Mouse (Mus musculus) gastrocnemius, adult 2 months (tissue): ENCODE results near the gene Rbbp4. TPM values are rescaled to one million over a fixed set of nuclear protein-coding genes. Genes with fewer than 3 reads are reported as not detected.
A peak's percentile ranks its signal among the peaks of the same experiment; 100 is the strongest.

Source experiments
- DNase-seq: peaks from one replicate; pipeline ENCODE4 v3.0.0; 2022
- H3K27ac ChIP-seq: fragments of 200-600 bp; 2 replicates; pipeline ENCODE4 v1.8.1; 2022; ENCODE audit warnings: mild to moderate bottlenecking
- H3K4me3 ChIP-seq: fragments of 200-600 bp; 2 replicates; pipeline ENCODE4 v1.8.1; 2022; ENCODE audit warnings: mild to moderate bottlenecking, moderate library complexity
- CTCF ChIP-seq: fragments of 200-600 bp; IDR thresholded peaks from 2 replicates; pipeline ENCODE4 v1.8.1; 2022; ENCODE audit warnings: antibody characterized with exemption, mild to moderate bottlenecking, moderate library complexity
- intact Hi-C: fragments of 180-260 bp; cut with DNase I; formaldehyde crosslinking; loops from one replicate; pipeline ENCODE4 v1.15.1; 2025
- total RNA-seq, 2 experiments: library from RNA; stranded (reverse); gene quantifications; 2 replicates each; pipeline ENCODE4 v1.2.3; 2021

Gene Rbbp4
- total RNA-seq, 2 experiments from 2014 or later: 38.5 to 46.9 TPM

- Histone ChIP-seq H3K27ac (peak overlapping the region; percentile 51; the same call in 1 of the 2 replicates), H3K4me3 (no peak overlapping the region)
- peak; percentile 32 for DNase-seq
- intact Hi-C loops: no loop called here
- TF ChIP-seq CTCF: no peak
Measured at GRCm38 (mm10) chr4:129303816-129304215, 31.4 kb downstream of the Rbbp4 start.

GRCm38 (mm10) chr4:129303401-129303800 lies 31.8 kb downstream of the Rbbp4 start:
- H3K27ac ChIP-seq: peak overlapping the region; percentile 51; the same call in 1 of the 2 replicates
- TF ChIP-seq CTCF: no peak
- intact Hi-C loops: no loop called here
- no peak for DNase-seq
- no peak overlapping the region for H3K4me3 ChIP-seq

GRCm38 (mm10) chr4:129299121-129299520 lies 36.0 kb downstream of the Rbbp4 start:
- intact Hi-C loops: no loop called here
- no peak overlapping the region for H3K4me3 ChIP-seq
- no peak for TF ChIP-seq CTCF
- peak overlapping the region; percentile 86 for H3K27ac ChIP-seq
- DNase-seq: peak; percentile 62

DNA sequence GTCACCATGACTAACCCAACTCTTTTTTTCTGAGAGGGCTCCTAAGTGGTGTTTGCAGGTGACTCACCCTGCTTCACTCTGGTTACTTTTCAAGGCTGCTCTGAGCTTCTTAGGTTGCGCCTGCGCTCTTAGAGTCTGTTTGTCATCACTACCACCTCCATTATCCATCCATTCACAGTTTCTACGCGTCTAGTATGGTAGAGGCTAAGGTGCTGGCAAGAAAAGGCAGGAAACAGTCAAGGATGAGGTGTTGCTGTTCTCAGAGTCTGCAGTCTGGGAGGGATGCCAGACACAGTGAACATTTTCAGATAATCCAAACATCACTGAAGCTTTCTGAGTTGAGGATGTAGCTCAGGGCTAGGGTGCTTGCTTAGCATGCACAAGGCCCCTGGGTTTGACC lies 37.4 kb downstream of the Rbbp4 start:
- no peak for TF ChIP-seq CTCF
- intact Hi-C loops: no loop called here
- no peak for DNase-seq
- no peak overlapping the region for H3K4me3 ChIP-seq
- H3K27ac ChIP-seq: peak overlapping the region; percentile 86

DNA sequence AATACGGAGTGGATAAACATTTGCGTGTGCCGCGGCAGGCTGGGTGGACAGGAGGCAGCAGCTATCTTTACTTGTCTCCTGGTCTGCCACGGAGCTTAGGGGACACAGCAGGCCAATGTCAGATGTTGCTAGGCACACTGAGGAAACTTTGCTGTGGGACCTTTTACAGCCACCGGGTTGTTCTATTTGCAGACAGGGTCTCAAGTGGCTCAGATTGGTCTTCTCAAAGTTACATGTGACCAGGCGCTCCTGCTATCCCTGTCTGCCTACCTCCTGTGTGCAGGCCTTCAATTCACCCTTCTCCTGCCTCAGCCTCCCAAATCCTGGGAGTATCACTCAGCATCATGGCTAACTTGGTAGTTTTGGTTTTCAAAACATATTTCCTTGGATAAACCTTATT lies 39.1 kb downstream of the Rbbp4 start:
- DNase-seq: peak; percentile 36
- intact Hi-C loops: no loop called here
- Histone ChIP-seq H3K27ac (peak overlapping the region; percentile 81), H3K4me3 (peak overlapping the region; percentile 30)
- no peak for TF ChIP-seq CTCF

- Histone ChIP-seq H3K27ac (peak overlapping the region; percentile 81), H3K4me3 (peak overlapping the region; percentile 30; the same call in 1 of the 2 replicates)
- intact Hi-C loops: no loop called here
- no peak for TF ChIP-seq CTCF
- DNase-seq: no peak
Measured at GRCm38 (mm10) chr4:129295188-129295587, 40.0 kb downstream of the Rbbp4 start.

GRCm38 (mm10) chr4:129293702-129294101 lies 41.5 kb downstream of the Rbbp4 start:
- no peak for TF ChIP-seq CTCF
- no peak for DNase-seq
- no peak overlapping the region for H3K4me3 ChIP-seq

GRCm38 (mm10) chr4:129292831-129293230 lies 42.3 kb downstream of the Rbbp4 start:
- intact Hi-C loops: no loop called here
- Histone ChIP-seq H3K4me3 (no peak overlapping the region), H3K27ac (no peak overlapping the region)
- TF ChIP-seq CTCF: no peak
- DNase-seq: no peak

More at GRCm38 (mm10) chr4:129293702-129294101, 41.5 kb downstream of the Rbbp4 start:
- H3K27ac ChIP-seq: peak overlapping the region; percentile 43; the same call in 1 of the 2 replicates
- intact Hi-C loops: no loop called here

DNA sequence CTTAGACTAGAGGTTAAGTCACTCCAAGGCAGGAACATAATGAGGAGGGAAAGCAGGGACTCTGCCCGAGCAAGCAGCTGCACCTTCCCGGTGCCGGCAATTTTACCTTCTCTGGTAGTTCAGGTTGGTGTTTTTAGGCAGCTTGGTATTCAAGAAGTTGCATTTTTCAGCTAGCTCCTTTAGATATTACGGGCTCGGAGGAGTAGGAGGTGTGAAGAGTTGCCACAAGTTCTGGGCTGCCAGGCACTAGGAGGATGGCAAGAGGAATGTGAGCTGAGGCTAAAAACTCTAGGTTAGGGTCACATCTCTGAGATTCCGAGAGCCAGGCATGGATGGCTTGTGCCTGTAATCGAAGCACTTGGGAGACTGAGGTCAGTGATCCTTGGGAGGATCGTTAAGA lies 45.5 kb downstream of the Rbbp4 start:
- TF ChIP-seq CTCF: no peak
- DNase-seq: no peak
- intact Hi-C loops: no loop called here
- Histone ChIP-seq H3K27ac (peak overlapping the region; percentile 5; the same call in 1 of the 2 replicates), H3K4me3 (no peak overlapping the region)

DNA sequence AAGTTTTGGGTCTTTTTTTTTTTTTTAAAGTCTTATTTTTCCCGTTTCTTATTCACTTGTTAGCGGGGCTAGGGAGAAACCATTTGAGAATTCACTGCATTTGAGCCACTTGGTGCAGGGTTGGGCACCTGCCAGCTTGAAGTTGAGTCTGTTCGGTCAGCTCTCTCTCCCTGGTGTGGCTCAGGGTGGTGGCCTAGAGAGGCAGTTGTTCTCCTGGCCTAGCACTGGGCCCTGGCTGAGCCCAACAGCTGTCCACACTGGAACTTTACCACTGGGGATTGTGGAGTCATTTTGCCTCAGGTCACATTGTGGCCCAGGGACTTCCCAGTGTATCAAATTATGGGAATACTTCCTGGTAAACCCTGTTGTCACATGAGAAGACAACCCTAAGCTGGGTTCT lies 47.1 kb downstream of the Rbbp4 start:
- DNase-seq: peak; percentile 78
- peak overlapping the region; percentile 98 for H3K27ac ChIP-seq
- intact Hi-C loops: no loop called here
- no peak for TF ChIP-seq CTCF
- H3K4me3 ChIP-seq: peak overlapping the region; percentile 78

- H3K27ac ChIP-seq: peak within 1 kb of the TSS; percentile 98
- no peak for TF ChIP-seq CTCF
- DNase-seq: peak; percentile 89
- intact Hi-C loops: no loop called here
- H3K4me3 ChIP-seq: peak within 1 kb of the TSS; percentile 78
Measured at GRCm38 (mm10) chr4:129287472-129287981, 47.6 kb downstream of the Rbbp4 start, which contains the start of gene Sync. Sync (plus strand) TSS chr4:129287617.

GRCm38 (mm10) chr4:129286683-129287471 lies 48.3 kb downstream of the Rbbp4 start:
- peak; percentile 67 for DNase-seq
- Histone ChIP-seq H3K4me3 (peak overlapping the region; percentile 78), H3K27ac (peak overlapping the region; percentile 98)
- no peak for TF ChIP-seq CTCF
- intact Hi-C loops: no loop called here

GRCm38 (mm10) chr4:129286001-129286682 lies 49.0 kb downstream of the Rbbp4 start:
- peak; percentile 61 for DNase-seq
- Histone ChIP-seq H3K27ac (peak overlapping the region; percentile 98), H3K4me3 (peak overlapping the region; percentile 78)
- no peak for TF ChIP-seq CTCF
- intact Hi-C loops: no loop called here
